Mouse (Mus musculus) neural tube, embryonic 13.5 days (tissue): Measurements from ENCODE around the gene AL731706.1. TPM values are rescaled to one million over a fixed set of nuclear protein-coding genes. Genes with fewer than 3 reads are reported as not detected.

Source experiments
- ATAC-seq: fragments of 200-750 bp; cut with Nextera tagmentation; 2 replicates; pipeline ENCODE4 v1.8.0; 2017; ENCODE audit warnings: low read depth, mild to moderate bottlenecking, moderate TSS enrichment, moderate library complexity
- H3K27ac ChIP-seq: fragments of 300-500 bp; sonication (generic); replicated peaks from 2 replicates; pipeline ENCODE4 v1.5.1; 2015; ENCODE audit warnings: moderate library complexity, mild to moderate bottlenecking, inconsistent platforms
- H3K27me3 ChIP-seq: fragments of 300-500 bp; sonication (generic); 2 replicates; pipeline ENCODE4 v1.6.1; 2015; ENCODE audit warnings: mild to moderate bottlenecking, inconsistent platforms
- H3K36me3 ChIP-seq: fragments of 300-500 bp; sonication (generic); 2 replicates; pipeline ENCODE4 v1.6.1; 2015; ENCODE audit warnings: mild to moderate bottlenecking, inconsistent platforms
- H3K4me1 ChIP-seq: fragments of 300-500 bp; sonication (generic); replicated peaks from 2 replicates; pipeline ENCODE4 v1.6.1; 2015; ENCODE audit warnings: inconsistent platforms
- H3K4me2 ChIP-seq: fragments of 300-500 bp; sonication (generic); 2 replicates; pipeline ENCODE4 v1.6.1; 2015; ENCODE audit warnings: inconsistent platforms, mild to moderate bottlenecking, moderate library complexity
- H3K4me3 ChIP-seq: fragments of 300-500 bp; sonication (generic); 2 replicates; pipeline ENCODE4 v1.5.1; 2015; ENCODE audit warnings: mild to moderate bottlenecking, inconsistent platforms
- H3K9ac ChIP-seq: fragments of 300-500 bp; sonication (generic); 2 replicates; pipeline ENCODE4 v1.6.1; 2015; ENCODE audit warnings: moderate library complexity, mild to moderate bottlenecking, inconsistent platforms
- H3K9me3 ChIP-seq: fragments of 300-500 bp; sonication (generic); 2 replicates; pipeline ENCODE4 v1.6.1; 2016; ENCODE audit warnings: inconsistent platforms
- WGBS: fragments of 180-500 bp; shearing (Covaris S2); methylation state at CpG from one replicate; pipeline ENCODE4 v1.1.7; 2015; 5-methylcytosine and 5-hydroxymethylcytosine counted together
- polyA plus RNA-seq: library from polyadenylated mRNA; unstranded; fragments of >200 nt; fragmentation: Nextera tagmentation; extraction: Ambion mirVana; gene quantifications from 2 replicates; pipeline ENCODE4 v1.2.1, GENCODE M21; 2015

AL731706.1 gene
- polyA plus RNA-seq, 1 experiment from 2014 or later, result 29.4 TPM

GRCm38 (mm10) chr2:136832936-136833335, 58.3 kb downstream of the AL731706.1 start:
- Histone ChIP-seq H3K4me2 (no peak overlapping the region), H3K9me3 (no peaks in the 10 kb centered on the region), H3K4me1 (no peaks in the 10 kb centered on the region), H3K36me3 (no peaks in the 10 kb centered on the region), H3K27me3 (no peaks in the 10 kb centered on the region), H3K27ac (no peak overlapping the region), H3K9ac (no peak overlapping the region), H3K4me3 (no peak overlapping the region)
- WGBS, result 72% methylated on average over 3 of the region's 3 CpGs
- ATAC-seq, result no peak

Other genes starting within 250 kb of the AL731706.1 start
- gene Snap25, start 177.9 kb downstream of the AL731706.1 start, polyA plus RNA-seq, result 188 and 192 TPM in 2 replicates
- gene AL731706.2, start 5.7 kb downstream of the AL731706.1 start, polyA plus RNA-seq, result 17.6 and 28.8 TPM in 2 replicates
- 12.3 and 14.3 TPM in 2 replicates for gene Slx4ip, start 171 bp downstream of the AL731706.1 start, polyA plus RNA-seq
- 14.2 and 17.3 TPM in 2 replicates for gene Mkks, start within 50 bp of the AL731706.1 start, polyA plus RNA-seq
- gene Jag1, start 225.3 kb upstream of the AL731706.1 start, polyA plus RNA-seq, result 17.8 and 18.8 TPM in 2 replicates